Mouse (Mus musculus) bone marrow macrophage, adult 2 months (primary cell): Measurements from ENCODE around the gene Pcbd2. TPM values are rescaled to one million over a fixed set of nuclear protein-coding genes. Genes with fewer than 3 reads are reported as not detected.

Experiments used
- H3K27ac ChIP-seq: 2 replicates; pipeline ENCODE4 v1.5.1; 2012; ENCODE audit warnings: low read depth, low read length; ENCODE audit not compliant: insufficient read depth
- H3K4me1 ChIP-seq: 2 replicates; pipeline ENCODE4 v1.6.1; 2012; ENCODE audit warnings: low read length; ENCODE audit not compliant: control insufficient read depth, insufficient read depth
- H3K4me3 ChIP-seq: 2 replicates; pipeline ENCODE4 v1.5.1; 2012; ENCODE audit warnings: mild to moderate bottlenecking, low read length, moderate library complexity; ENCODE audit not compliant: insufficient read depth
- CTCF ChIP-seq: IDR thresholded peaks from 2 replicates; pipeline ENCODE4 v1.5.1; 2012; ENCODE audit warnings: low read depth, mild to moderate bottlenecking, low read length, moderate library complexity
- POLR2A ChIP-seq: IDR thresholded peaks from 2 replicates; pipeline ENCODE4 v1.6.1; 2012; ENCODE audit warnings: mild to moderate bottlenecking, low read depth, low read length, borderline replicate concordance
- polyA plus RNA-seq: library from polyadenylated mRNA; stranded (reverse); fragments of >200 nt; gene quantifications from 2 replicates; pipeline ENCODE4 v1.2.4, GENCODE M21; 2012; ENCODE audit not compliant: missing spikeins, insufficient read depth, insufficient read length

Gene Pcbd2
- polyA plus RNA-seq, 1 experiment = 55.0 TPM

DNA sequence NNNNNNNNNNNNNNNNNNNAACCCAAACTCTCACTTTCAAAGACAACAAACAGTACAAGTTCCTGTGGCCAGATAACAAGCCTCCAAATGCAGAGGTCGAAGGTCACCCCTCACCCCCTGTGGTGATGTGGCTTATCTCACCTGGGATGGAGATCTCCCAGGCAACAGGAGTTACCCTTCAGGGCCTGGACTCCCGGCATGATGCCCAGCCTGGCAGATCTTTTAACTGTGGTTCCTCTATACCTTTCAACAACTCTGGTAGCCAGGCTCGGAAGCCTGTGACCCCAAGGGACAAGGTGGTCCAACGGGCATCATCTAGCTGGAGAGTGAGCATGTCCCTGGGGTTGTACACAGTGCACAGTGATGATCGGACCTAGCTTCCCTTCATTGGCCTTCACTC lies 95.3 kb downstream of the Pcbd2 start:
- Histone ChIP-seq H3K27ac (no peak overlapping the region), H3K4me3 (no peak overlapping the region)

DNA sequence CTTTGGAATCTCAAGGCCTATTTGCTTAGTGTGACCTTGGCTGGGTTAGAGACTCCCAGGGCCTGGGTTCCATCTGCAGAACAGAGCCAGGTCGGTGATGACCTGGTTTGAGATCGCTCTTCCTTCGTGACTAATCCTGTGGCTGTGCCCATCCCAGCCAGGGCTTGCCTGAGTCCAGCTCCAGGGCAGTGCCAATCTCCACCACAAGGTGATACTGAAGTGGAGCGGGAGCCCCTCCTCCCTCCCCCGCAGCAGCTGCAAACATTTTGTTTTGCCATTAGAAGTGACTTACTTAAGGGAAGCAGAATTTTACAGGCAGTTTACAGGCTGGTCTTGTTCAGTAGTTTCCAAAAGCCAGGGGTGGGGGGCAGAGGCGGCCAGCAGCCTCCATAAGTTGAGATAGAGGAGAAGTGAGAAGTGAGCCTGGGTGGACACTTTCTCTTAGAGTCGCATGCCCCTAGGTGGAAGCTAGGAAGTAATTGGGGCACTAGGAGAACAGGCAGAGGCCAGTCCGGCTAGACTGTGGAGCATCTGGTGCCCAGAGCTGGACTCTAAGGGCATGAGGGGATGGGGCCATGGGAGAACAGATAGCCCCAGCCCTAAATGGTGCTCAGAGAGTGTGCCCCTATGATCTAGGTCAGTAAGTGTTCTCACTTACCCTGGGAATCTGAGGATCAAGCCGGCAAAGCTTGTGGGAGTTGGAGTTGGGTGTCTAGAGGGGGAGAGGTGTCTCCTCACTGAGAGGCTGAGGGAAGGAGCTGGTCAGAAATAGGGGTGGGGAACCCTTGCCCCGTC lies 97.2 kb downstream of the Pcbd2 start:
- no peak for TF ChIP-seq POLR2A
- H3K4me3 ChIP-seq = no peak overlapping the region
- no peak overlapping the region for H3K27ac ChIP-seq
- H3K4me1 ChIP-seq = no peaks in the 10 kb centered on the region

More for the DNA sequence above, 95.3 kb downstream of the Pcbd2 start:
- no peak for TF ChIP-seq POLR2A
- TF ChIP-seq CTCF = no peak
- no peaks in the 10 kb centered on the region for H3K4me1 ChIP-seq

DNA sequence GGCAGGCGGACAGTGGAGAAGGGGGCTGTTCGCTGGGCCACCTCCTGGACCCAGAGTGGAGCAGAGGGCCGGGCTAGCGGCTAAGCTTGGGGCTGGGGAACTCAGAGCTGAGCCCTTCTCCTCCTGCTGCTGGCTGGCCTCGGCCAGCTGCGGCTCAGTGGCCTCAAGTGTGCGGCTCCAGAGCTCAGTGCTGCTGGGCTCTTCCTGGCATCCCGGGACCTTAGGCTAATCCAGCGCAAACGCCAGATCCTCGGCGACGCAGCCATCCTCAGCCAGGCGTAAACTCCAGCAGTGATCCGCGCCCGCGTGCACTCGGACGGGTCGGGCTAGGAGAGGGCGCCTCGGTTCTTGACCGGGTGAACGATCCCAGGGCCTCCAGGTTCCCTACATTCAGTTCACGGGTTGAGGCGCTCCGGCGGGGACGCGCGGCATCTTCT lies 98.1 kb downstream of the Pcbd2 start:
- Histone ChIP-seq H3K4me3 (no peak overlapping the region), H3K27ac (no peak overlapping the region), H3K4me1 (no peaks in the 10 kb centered on the region)
- TF ChIP-seq CTCF (no peak), POLR2A (no peak)

DNA sequence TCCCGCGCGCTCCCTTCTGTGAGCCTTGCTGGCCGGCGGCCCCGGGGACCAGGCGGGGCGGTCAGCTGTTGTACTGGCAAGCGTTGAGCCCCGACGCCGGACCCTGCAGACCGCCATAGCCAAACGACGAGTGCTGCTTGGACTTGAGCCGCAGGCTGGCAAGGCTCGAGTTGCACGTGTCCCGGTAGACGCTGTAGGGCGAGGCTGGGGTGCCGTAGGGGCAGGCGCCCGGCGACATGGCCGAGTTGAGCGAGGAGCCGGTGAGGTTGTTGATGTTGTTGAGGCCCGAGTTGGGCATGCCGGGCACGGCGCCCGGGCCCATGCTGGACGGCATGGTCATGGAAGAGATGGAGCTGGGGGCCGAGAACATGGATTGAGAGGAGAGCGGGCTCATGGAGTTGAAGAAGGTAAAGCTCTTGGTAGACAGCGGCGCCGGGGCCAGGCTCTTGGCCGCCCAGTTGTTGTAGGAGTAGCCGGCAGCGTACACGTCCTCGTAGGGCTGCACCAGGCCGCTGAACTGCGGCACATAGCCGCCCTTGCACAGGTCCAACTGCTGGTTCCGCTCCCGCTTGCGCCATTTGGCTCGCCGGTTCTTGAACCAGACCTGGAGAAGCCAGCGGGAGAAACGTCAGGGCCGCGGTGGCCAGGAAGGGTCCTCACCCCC lies 99.0 kb downstream of the Pcbd2 start:
- Histone ChIP-seq H3K4me1 (no peaks in the 10 kb centered on the region), H3K27ac (no peak overlapping the region)
- TF ChIP-seq POLR2A = no peak
- TF ChIP-seq CTCF = no peak

More for the DNA sequence above, 99.0 kb downstream of the Pcbd2 start:
- H3K4me3 ChIP-seq = no peak overlapping the region

Other genes starting within 250 kb of the Pcbd2 start
- gene Dbn1, start 239.3 kb upstream of the Pcbd2 start, polyA plus RNA-seq = 0.62 and 1.2 TPM in 2 replicates
- gene Pdlim7, start 213.7 kb upstream of the Pcbd2 start, polyA plus RNA-seq = 6.0 TPM in 2 replicates
- gene Dok3, start 198.1 kb upstream of the Pcbd2 start, polyA plus RNA-seq = 87.8 and 94.2 TPM in 2 replicates
- gene Ddx41, start 190.7 kb upstream of the Pcbd2 start, polyA plus RNA-seq = 39.1 and 39.8 TPM in 2 replicates
- 45.6 and 47.6 TPM in 2 replicates for gene Fam193b, start 156.2 kb upstream of the Pcbd2 start, polyA plus RNA-seq
- 90.3 and 94.9 TPM in 2 replicates for gene Tmed9, start 153.6 kb upstream of the Pcbd2 start, polyA plus RNA-seq
- gene B4galt7, start 127.5 kb upstream of the Pcbd2 start, polyA plus RNA-seq = 25.2 and 27.5 TPM in 2 replicates
- gene Caml, start 104.4 kb upstream of the Pcbd2 start, polyA plus RNA-seq = 44.9 and 45.8 TPM in 2 replicates
- 53.3 and 59.2 TPM in 2 replicates for gene Ddx46, start 92.3 kb upstream of the Pcbd2 start, polyA plus RNA-seq
- gene B230219D22Rik, start 34.2 kb upstream of the Pcbd2 start, polyA plus RNA-seq = 46.8 and 50.4 TPM in 2 replicates
- 51.5 and 54.5 TPM in 2 replicates for gene Txndc15, start 12.7 kb upstream of the Pcbd2 start, polyA plus RNA-seq
- gene Catsper3, start 57.2 kb downstream of the Pcbd2 start, polyA plus RNA-seq = not detected in 2 replicates
- 0.60 TPM in 1 of 2 replicates, not detected in the other for gene Pitx1, start 108.8 kb downstream of the Pcbd2 start, polyA plus RNA-seq